Mouse (Mus musculus): Measurements from ENCODE around the gene Rps3a1. TPM values are rescaled to one million over a fixed set of nuclear protein-coding genes. Genes with fewer than 3 reads are reported as not detected.

Rps3a1 gene
- polyA plus RNA-seq (2015; fragmentation: Illumina TruSeq; extraction: RNeasy Lipid Tissue Mini Kit (QIAGEN cat#74804); ENCODE audit: low read depth, low replicate concordance) = 1,090 TPM

DNA sequence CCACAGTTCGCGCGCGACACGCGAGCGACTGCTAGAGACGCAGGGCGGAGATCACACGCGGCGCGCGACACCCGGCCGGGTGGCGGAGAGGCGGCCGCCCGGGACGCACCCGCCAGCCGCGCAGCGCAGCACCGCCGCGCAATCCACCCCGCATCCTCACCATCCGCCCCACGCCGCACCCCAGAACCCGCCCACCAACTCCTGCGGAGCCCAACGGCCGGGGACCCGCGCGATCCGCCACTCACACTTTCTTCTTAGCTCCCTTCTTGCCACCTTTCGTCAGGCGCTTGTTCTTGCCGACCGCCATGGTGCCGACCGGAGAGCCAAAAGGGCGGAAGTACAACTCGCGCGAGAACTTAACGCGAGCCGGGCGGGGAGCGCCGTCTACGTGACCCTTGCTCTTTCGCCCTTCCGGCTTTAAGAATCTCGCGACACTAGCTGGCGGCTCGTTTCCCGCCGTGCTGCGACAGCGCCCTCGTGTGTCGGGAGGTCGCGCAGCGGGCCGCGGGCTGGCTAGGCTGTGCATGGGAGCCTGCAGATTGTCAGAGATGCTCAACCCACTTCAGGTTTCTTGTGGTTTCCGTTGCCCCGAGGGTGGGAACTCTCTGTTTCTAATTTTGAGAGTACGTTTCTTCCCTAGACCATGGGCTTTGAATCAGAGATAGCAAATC lies at the start of gene Rps3a1:
Gene Rps3a1, minus strand, starts transcription at position 440 of the 671 bp plus-strand sequence.

Other genes starting within 250 kb of the Rps3a1 start
- gene Sh3d19, start 171.6 kb downstream of the Rps3a1 start, polyA plus RNA-seq (2015; fragmentation: Illumina TruSeq; extraction: RNeasy Lipid Tissue Mini Kit (QIAGEN cat#74804); ENCODE audit: low read depth, low replicate concordance) = 13.5 TPM
- not detected for gene Prss48, start 140.2 kb downstream of the Rps3a1 start, polyA plus RNA-seq (2015; fragmentation: Illumina TruSeq; extraction: RNeasy Lipid Tissue Mini Kit (QIAGEN cat#74804); ENCODE audit: low read depth, low replicate concordance)
- 14.6 TPM for gene Lrba, start 82.0 kb upstream of the Rps3a1 start, polyA plus RNA-seq (2015; fragmentation: Illumina TruSeq; extraction: RNeasy Lipid Tissue Mini Kit (QIAGEN cat#74804); ENCODE audit: low read depth, low replicate concordance)

Measured in brain, adult 10 weeks (tissue).